Mouse (Mus musculus) spleen, adult 2 months (tissue): ENCODE results near the gene Slco3a1. TPM values are rescaled to one million over a fixed set of nuclear protein-coding genes. Genes with fewer than 3 reads are reported as not detected.

ENCODE experiments used
- DNase-seq, 2 experiments: peaks; one replicate each; pipeline versions ENCODE4 v3.0.0 to v3.0.0-alpha.2; 2012 to 2021; ENCODE audit warnings: low spot score in 2 of 2, low read depth in 1 of 2
- H3K27ac ChIP-seq: fragments of 200-500 bp; 2 replicates; pipeline ENCODE4 v1.5.1; 2012; ENCODE audit warnings: low read length, inconsistent platforms; ENCODE audit not compliant: insufficient read depth
- H3K27me3 ChIP-seq: fragments of 200-500 bp; 2 replicates; pipeline ENCODE4 v1.6.1; 2012; ENCODE audit warnings: mild to moderate bottlenecking, moderate library complexity, low read length, inconsistent platforms; ENCODE audit not compliant: control insufficient read depth, insufficient read depth
- H3K36me3 ChIP-seq: fragments of 200-500 bp; 2 replicates; pipeline ENCODE4 v1.6.1; 2012; ENCODE audit warnings: mild to moderate bottlenecking, low read length, inconsistent platforms; ENCODE audit not compliant: control insufficient read depth, insufficient read depth
- H3K4me1 ChIP-seq: fragments of 200-500 bp; 2 replicates; pipeline ENCODE4 v1.6.1; 2011; ENCODE audit warnings: inconsistent platforms; ENCODE audit not compliant: control insufficient read depth, insufficient read depth, insufficient read length
- H3K4me3 ChIP-seq: fragments of 200-500 bp; 2 replicates; pipeline ENCODE4 v1.5.1; 2011; ENCODE audit warnings: mild to moderate bottlenecking, inconsistent platforms; ENCODE audit not compliant: insufficient read depth, insufficient read length; ENCODE audit errors: extremely low read depth
- CTCF ChIP-seq: fragments of 200-500 bp; IDR thresholded peaks from 2 replicates; pipeline ENCODE4 v1.5.1; 2011; ENCODE audit warnings: mild to moderate bottlenecking, inconsistent platforms; ENCODE audit not compliant: insufficient read depth, insufficient read length, insufficient replicate concordance; ENCODE audit errors: extremely low read depth
- POLR2A ChIP-seq: fragments of 200-500 bp; IDR thresholded peaks from 2 replicates; pipeline ENCODE4 v1.6.1; 2011; ENCODE audit warnings: low read depth, low read length, inconsistent platforms
- WGBS: fragments of 180-500 bp; shearing (Covaris S2); methylation state at CpG from one replicate; pipeline ENCODE4 v1.1.7; 2018; 5-methylcytosine and 5-hydroxymethylcytosine counted together
- polyA plus RNA-seq: library from polyadenylated mRNA; depleted of rRNA; stranded (reverse); fragments of >200 nt; gene quantifications from 2 replicates; pipeline ENCODE4 v1.2.3, GENCODE M21; 2012

Slco3a1 gene
- polyA plus RNA-seq, 1 experiment = 23.1 TPM

- WGBS = 79% methylated on average over 8 of the region's 8 CpGs
- Histone ChIP-seq H3K27me3 (no peaks in the 10 kb centered on the region), H3K27ac (no peak overlapping the region), H3K4me3 (no peak overlapping the region), H3K36me3 (no peaks in the 10 kb centered on the region), H3K4me1 (no peaks in the 10 kb centered on the region)
- no peak for TF ChIP-seq POLR2A
- TF ChIP-seq CTCF = no peak
- DNase-seq = no peak
These were observed 199.9 kb downstream of the Slco3a1 start for GRCm38 (mm10) chr7:74354527-74355256.

DNA sequence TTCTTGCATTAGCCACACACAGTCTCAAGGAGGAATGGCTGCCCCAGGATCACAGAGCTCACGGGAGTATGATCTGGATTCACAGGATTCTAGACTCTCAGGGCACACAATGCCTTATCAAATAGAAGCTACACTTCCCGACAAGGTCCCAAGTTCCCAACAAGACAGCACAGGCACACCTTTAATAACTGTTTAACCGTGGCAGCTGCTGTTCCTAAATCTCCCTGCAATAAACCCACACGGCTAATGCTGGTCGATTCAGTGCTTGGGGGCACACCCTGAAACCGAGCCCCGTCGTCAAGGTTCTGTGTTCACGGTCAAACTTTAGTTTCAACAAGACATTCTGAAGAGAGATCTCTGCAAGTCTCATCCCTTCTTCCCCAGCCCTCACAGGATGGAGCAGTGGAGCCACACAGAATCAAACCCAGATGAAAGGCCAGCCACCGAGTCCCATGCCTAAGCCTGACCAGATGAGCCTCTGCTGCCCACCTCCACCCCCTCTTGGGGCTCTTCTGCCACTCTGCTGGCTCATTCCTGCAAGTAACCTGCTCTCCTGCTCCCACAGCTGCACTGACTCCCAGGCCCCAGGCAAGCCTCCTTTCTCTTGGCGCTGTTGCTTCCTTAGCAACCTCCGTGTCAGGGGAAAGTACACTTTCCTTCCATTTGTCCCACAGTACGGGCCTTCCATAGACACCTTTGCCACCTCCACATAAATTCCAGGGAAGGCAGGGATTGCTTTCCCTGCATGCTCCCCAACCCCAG lies 200.7 kb downstream of the Slco3a1 start:
- Histone ChIP-seq H3K36me3 (no peaks in the 10 kb centered on the region), H3K27me3 (no peaks in the 10 kb centered on the region), H3K4me3 (no peak overlapping the region), H3K27ac (no peak overlapping the region), H3K4me1 (no peaks in the 10 kb centered on the region)
- 93% methylated on average over 13 of the region's 13 CpGs for WGBS
- DNase-seq = no peak
- TF ChIP-seq POLR2A (no peak), CTCF (no peak)

GRCm38 (mm10) chr7:74353240-74353639 lies 201.3 kb downstream of the Slco3a1 start:
- Histone ChIP-seq H3K27ac (no peak overlapping the region), H3K4me3 (no peak overlapping the region), H3K27me3 (no peaks in the 10 kb centered on the region), H3K4me1 (no peaks in the 10 kb centered on the region), H3K36me3 (no peaks in the 10 kb centered on the region)
- WGBS = 91% methylated on average over 7 of the region's 7 CpGs
- TF ChIP-seq POLR2A (no peak), CTCF (no peak)
- DNase-seq = no peak

DNA sequence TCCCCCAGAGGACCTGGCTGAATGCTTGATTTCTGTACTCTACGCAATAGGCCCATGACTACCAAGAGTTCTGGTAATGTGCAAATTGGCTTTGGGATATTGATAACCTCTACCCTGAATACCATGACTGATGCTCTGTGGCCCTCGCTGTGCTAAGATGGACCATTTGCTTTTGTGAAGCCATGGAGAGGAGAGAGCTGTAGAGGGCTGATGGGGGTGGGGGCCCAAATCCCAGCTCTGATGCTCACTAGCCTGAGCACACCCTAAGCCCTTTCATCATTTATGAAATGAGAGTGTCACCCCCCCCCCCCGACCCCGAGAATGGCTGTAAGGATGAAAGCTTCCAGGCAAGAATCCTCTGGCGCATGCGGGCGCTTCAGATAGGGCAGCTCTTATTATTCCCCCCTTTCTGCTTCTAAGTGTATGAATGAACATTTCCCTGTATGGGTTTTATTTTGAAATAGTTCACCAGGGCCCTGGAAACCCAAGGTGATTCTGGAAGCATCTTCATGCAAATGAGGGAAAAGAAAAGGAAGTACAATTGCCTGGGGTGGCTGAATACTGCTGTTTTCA lies 206.2 kb downstream of the Slco3a1 start:
- no peaks in the 10 kb centered on the region for H3K4me1 ChIP-seq
- WGBS = 91% methylated on average over 7 of the region's 7 CpGs
- TF ChIP-seq POLR2A (no peak), CTCF (no peak)
- no peaks in the 10 kb centered on the region for H3K27me3 ChIP-seq
- H3K27ac ChIP-seq = no peak overlapping the region
- H3K36me3 ChIP-seq = no peaks in the 10 kb centered on the region
- no peak overlapping the region for H3K4me3 ChIP-seq
- no peak for DNase-seq

GRCm38 (mm10) chr7:74347026-74347425 lies 207.6 kb downstream of the Slco3a1 start:
- no peak overlapping the region for H3K27ac ChIP-seq
- H3K27me3 ChIP-seq = no peaks in the 10 kb centered on the region
- 92% methylated on average over 9 of the region's 9 CpGs for WGBS
- no peak overlapping the region for H3K4me3 ChIP-seq
- H3K36me3 ChIP-seq = no peaks in the 10 kb centered on the region
- DNase-seq = no peak
- H3K4me1 ChIP-seq = no peaks in the 10 kb centered on the region
- TF ChIP-seq CTCF = no peak
- no peak for TF ChIP-seq POLR2A

DNA sequence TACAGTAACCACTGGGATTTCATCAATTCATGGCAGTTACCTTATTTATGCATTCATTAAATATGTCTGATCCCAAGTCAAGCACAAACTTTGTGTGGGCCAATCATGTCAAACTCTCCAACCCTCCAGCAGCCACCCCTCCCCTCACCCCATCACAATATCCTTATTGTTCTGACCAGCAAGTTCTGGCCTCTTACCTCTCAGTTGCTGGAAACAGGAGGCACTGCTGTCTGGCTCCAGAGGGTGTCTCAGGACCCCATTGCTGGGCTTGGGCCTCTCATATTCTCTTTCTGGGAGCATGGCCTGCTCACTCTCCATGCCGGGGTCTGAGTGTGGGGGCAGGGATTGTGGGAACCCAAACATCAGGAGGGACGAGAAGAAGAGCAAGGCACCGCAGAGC lies 208.1 kb downstream of the Slco3a1 start:
- Histone ChIP-seq H3K27ac (no peak overlapping the region), H3K4me1 (peaks cover 1% of the 10 kb centered on the region; the same call in 1 of the 2 replicates), H3K4me3 (no peak overlapping the region), H3K36me3 (no peaks in the 10 kb centered on the region), H3K27me3 (no peaks in the 10 kb centered on the region)
- WGBS = 91% methylated on average over 3 of the region's 3 CpGs
- DNase-seq = no peak
- TF ChIP-seq CTCF = no peak
- TF ChIP-seq POLR2A = no peak
